Mouse (Mus musculus): ENCODE results near the gene Lamc3. TPM values are rescaled to one million over a fixed set of nuclear protein-coding genes. Genes with fewer than 3 reads are reported as not detected.
A peak's percentile ranks its signal among the peaks of the same experiment; 100 is the strongest.

Lamc3 gene
- polyA plus RNA-seq, 2 experiments, result 0.84 to 1.1 TPM

- H3K4me2 ChIP-seq (replicated peaks; ENCODE audit: low read depth, low read length, severe bottlenecking), result peak overlapping the region; percentile 98
- no peak for TF ChIP-seq POLR2A (IDR thresholded peaks at IDR 0.05; ENCODE audit: borderline replicate concordance, extremely low read depth, insufficient read depth, insufficient read length)
- no peaks in the 10 kb centered on the region for H3K36me3 ChIP-seq (ENCODE audit: control insufficient read depth, insufficient read depth, low read length)
- peaks cover 39% of the 10 kb centered on the region for H3K27me3 ChIP-seq (ENCODE audit: control insufficient read depth, insufficient read depth, low read length)
- H3K27ac ChIP-seq (replicated peaks; ENCODE audit: low read depth, low read length), result no peak overlapping the region
- H3K4me3 ChIP-seq (replicated peaks; ENCODE audit: low read length), result peak overlapping the region; percentile 59
- DNase-seq (ENCODE audit: low spot score) (no peak), ATAC-seq (ENCODE audit: low FRiP score, low read depth) (no peak)
- H3K9me3 ChIP-seq (ENCODE audit: control insufficient read depth, low read length), result no peaks in the 10 kb centered on the region
- H3K9ac ChIP-seq (ENCODE audit: low read depth, low read length, severe bottlenecking), result peak overlapping the region; percentile 55; the same call in 1 of the 2 replicates
- peaks cover 14% of the 10 kb centered on the region for H3K4me1 ChIP-seq (ENCODE audit: control insufficient read depth, insufficient read depth, low read length)
- 3% methylated on average over 32 of the region's 35 CpGs for WGBS
Measured at GRCm38 (mm10) chr2:31846692-31847660, 40.1 kb upstream of the Lamc3 start.

- no peaks in the 10 kb centered on the region for H3K9me3 ChIP-seq (ENCODE audit: control insufficient read depth, low read length)
- H3K4me3 ChIP-seq (replicated peaks; ENCODE audit: low read length), result no peak overlapping the region
- peaks cover 14% of the 10 kb centered on the region for H3K4me1 ChIP-seq (ENCODE audit: control insufficient read depth, insufficient read depth, low read length)
- TF ChIP-seq POLR2A (IDR thresholded peaks at IDR 0.05; ENCODE audit: borderline replicate concordance, extremely low read depth, insufficient read depth, insufficient read length), result no peak
- H3K9ac ChIP-seq (ENCODE audit: low read depth, low read length, severe bottlenecking), result no peak overlapping the region
- DNase-seq (ENCODE audit: low spot score), result peak; percentile 27
- ATAC-seq (ENCODE audit: low FRiP score, low read depth), result no peak
- no peak overlapping the region for H3K27ac ChIP-seq (replicated peaks; ENCODE audit: low read depth, low read length)
- no peak overlapping the region for H3K4me2 ChIP-seq (replicated peaks; ENCODE audit: low read depth, low read length, severe bottlenecking)
- peaks cover 39% of the 10 kb centered on the region for H3K27me3 ChIP-seq (ENCODE audit: control insufficient read depth, insufficient read depth, low read length)
- WGBS, result 15% methylated on average over 6 of the region's 6 CpGs
- no peaks in the 10 kb centered on the region for H3K36me3 ChIP-seq (ENCODE audit: control insufficient read depth, insufficient read depth, low read length)
Measured at GRCm38 (mm10) chr2:31847908-31848307, 39.2 kb upstream of the Lamc3 start.

GRCm38 (mm10) chr2:31850141-31850540 lies 37.0 kb upstream of the Lamc3 start:
- 42% methylated on average over 12 of the region's 12 CpGs for WGBS
- no peak overlapping the region for H3K4me2 ChIP-seq (replicated peaks; ENCODE audit: low read depth, low read length, severe bottlenecking)
- H3K4me1 ChIP-seq (ENCODE audit: control insufficient read depth, insufficient read depth, low read length), result peaks cover 14% of the 10 kb centered on the region
- H3K27me3 ChIP-seq (ENCODE audit: control insufficient read depth, insufficient read depth, low read length), result peaks cover 22% of the 10 kb centered on the region
- DNase-seq (ENCODE audit: low spot score) (no peak), ATAC-seq (ENCODE audit: low FRiP score, low read depth) (no peak)
- no peaks in the 10 kb centered on the region for H3K9me3 ChIP-seq (ENCODE audit: control insufficient read depth, low read length)
- H3K4me3 ChIP-seq (replicated peaks; ENCODE audit: low read length), result no peak overlapping the region
- no peak for TF ChIP-seq POLR2A (IDR thresholded peaks at IDR 0.05; ENCODE audit: borderline replicate concordance, extremely low read depth, insufficient read depth, insufficient read length)
- H3K27ac ChIP-seq (replicated peaks; ENCODE audit: low read depth, low read length), result no peak overlapping the region
- no peak overlapping the region for H3K9ac ChIP-seq (ENCODE audit: low read depth, low read length, severe bottlenecking)
- no peaks in the 10 kb centered on the region for H3K36me3 ChIP-seq (ENCODE audit: control insufficient read depth, insufficient read depth, low read length)

GRCm38 (mm10) chr2:31855991-31856390 lies 31.1 kb upstream of the Lamc3 start:
- peaks cover 15% of the 10 kb centered on the region for H3K4me1 ChIP-seq (ENCODE audit: control insufficient read depth, insufficient read depth, low read length)
- TF ChIP-seq POLR2A (IDR thresholded peaks at IDR 0.05; ENCODE audit: borderline replicate concordance, extremely low read depth, insufficient read depth, insufficient read length), result no peak
- no peak overlapping the region for H3K9ac ChIP-seq (ENCODE audit: low read depth, low read length, severe bottlenecking)
- H3K36me3 ChIP-seq (ENCODE audit: control insufficient read depth, insufficient read depth, low read length), result no peaks in the 10 kb centered on the region
- no peak for DNase-seq (ENCODE audit: low spot score)
- no peak overlapping the region for H3K4me3 ChIP-seq (replicated peaks; ENCODE audit: low read length)
- H3K27ac ChIP-seq (replicated peaks; ENCODE audit: low read depth, low read length), result no peak overlapping the region
- no peak overlapping the region for H3K4me2 ChIP-seq (replicated peaks; ENCODE audit: low read depth, low read length, severe bottlenecking)
- no peaks in the 10 kb centered on the region for H3K27me3 ChIP-seq (ENCODE audit: control insufficient read depth, insufficient read depth, low read length)
- WGBS, result 69% methylated on average over 8 of the region's 8 CpGs
- H3K9me3 ChIP-seq (ENCODE audit: control insufficient read depth, low read length), result no peaks in the 10 kb centered on the region
- ATAC-seq (ENCODE audit: low FRiP score, low read depth), result no peak

DNA sequence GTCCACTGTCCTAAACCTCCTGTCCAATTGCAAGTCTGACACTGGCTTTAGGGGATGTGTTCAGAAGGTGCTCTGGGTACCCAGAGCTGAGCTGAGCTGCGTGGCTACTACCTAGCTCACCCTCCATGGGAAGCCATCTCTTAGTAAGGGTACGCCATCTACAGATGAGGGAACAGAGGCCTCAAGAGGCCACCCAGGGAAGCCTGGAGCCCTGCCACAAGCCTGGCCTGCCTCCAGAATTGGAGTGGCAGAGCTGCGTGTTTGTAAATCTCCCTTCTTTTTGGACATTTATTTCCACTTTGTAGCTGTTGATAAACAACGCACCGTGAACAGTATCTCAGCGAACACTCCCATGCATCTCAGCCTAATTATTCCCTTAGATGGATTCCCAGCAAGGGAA lies 29.9 kb upstream of the Lamc3 start:
- no peak for TF ChIP-seq POLR2A (IDR thresholded peaks at IDR 0.05; ENCODE audit: borderline replicate concordance, extremely low read depth, insufficient read depth, insufficient read length)
- no peaks in the 10 kb centered on the region for H3K27me3 ChIP-seq (ENCODE audit: control insufficient read depth, insufficient read depth, low read length)
- WGBS, result 72% methylated on average over 6 of the region's 6 CpGs
- no peaks in the 10 kb centered on the region for H3K36me3 ChIP-seq (ENCODE audit: control insufficient read depth, insufficient read depth, low read length)
- no peak overlapping the region for H3K9ac ChIP-seq (ENCODE audit: low read depth, low read length, severe bottlenecking)
- no peak overlapping the region for H3K4me2 ChIP-seq (replicated peaks; ENCODE audit: low read depth, low read length, severe bottlenecking)
- no peaks in the 10 kb centered on the region for H3K9me3 ChIP-seq (ENCODE audit: control insufficient read depth, low read length)
- no peak overlapping the region for H3K27ac ChIP-seq (replicated peaks; ENCODE audit: low read depth, low read length)
- no peak overlapping the region for H3K4me3 ChIP-seq (replicated peaks; ENCODE audit: low read length)
- DNase-seq (ENCODE audit: low spot score) (no peak), ATAC-seq (ENCODE audit: low FRiP score, low read depth) (no peak)
- peaks cover 15% of the 10 kb centered on the region for H3K4me1 ChIP-seq (ENCODE audit: control insufficient read depth, insufficient read depth, low read length)
